Mouse (Mus musculus) thymus, adult 2 months (tissue): ENCODE measurements around the gene Dock8.

Experiments used
- CTCF ChIP-seq: fragments of 200-500 bp; IDR thresholded peaks from 2 replicates; pipeline ENCODE4 v1.5.1; 2012; ENCODE audit warnings: mild to moderate bottlenecking, control low read depth, low read length, moderate library complexity, borderline replicate concordance; ENCODE audit not compliant: control insufficient read depth, poor library complexity, insufficient read depth; ENCODE audit errors: extremely low read depth
- POLR2A ChIP-seq: fragments of 200-500 bp; IDR thresholded peaks from 2 replicates; pipeline ENCODE4 v1.6.1; 2012; ENCODE audit warnings: mild to moderate bottlenecking, low read length, control low read depth, moderate library complexity; ENCODE audit not compliant: control insufficient read depth, poor library complexity, insufficient read depth; ENCODE audit errors: extremely low read depth

DNA sequence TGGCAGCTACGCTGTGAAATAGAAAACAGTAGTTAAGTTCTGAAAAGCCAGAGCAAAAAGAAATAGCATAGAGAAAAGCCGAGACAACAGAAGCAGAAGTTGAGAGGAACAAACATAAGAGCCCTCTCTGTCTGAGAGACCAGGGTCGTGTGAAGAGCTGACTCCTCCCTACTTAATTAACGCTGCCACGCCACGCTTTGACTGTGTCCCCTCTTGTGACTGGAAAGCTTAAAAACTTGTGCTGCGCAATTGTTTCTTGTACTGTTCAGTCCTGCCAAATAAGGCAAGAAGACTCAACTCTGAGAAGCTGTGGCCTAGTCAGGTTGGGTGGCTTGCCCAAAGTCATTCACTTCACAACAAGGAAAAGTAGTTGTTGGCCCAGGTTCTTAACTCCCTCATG is 184.7 kb downstream of the Dock8 start:
- TF ChIP-seq CTCF (no peak), POLR2A (no peak)
